Mouse (Mus musculus): ENCODE measurements at regions not wholly inside any gene's neighbourhood (a gene's known extent, or its start where the extent isn't known, plus 50 kb on each side); places are given as distances from the start of the nearest gene placed in this dataset.

- ATAC-seq (ENCODE audit: insufficient read depth, low FRiP score, low TSS enrichment) (no peak), DNase-seq (ENCODE audit: low spot score) (no peak)
- Histone ChIP-seq H3K36me3 (ENCODE audit: control insufficient read depth, insufficient read depth, low read length) (no peaks in the 10 kb centered on the region), H3K27me3 (ENCODE audit: control insufficient read depth, insufficient read depth, low read length) (no peaks in the 10 kb centered on the region), H3K4me2 (ENCODE audit: low read depth) (no peak overlapping the region), H3K9ac (ENCODE audit: low read length) (no peak overlapping the region), H3K4me1 (ENCODE audit: control insufficient read depth, insufficient read depth, low read length) (peaks cover 4% of the 10 kb centered on the region; the same call in 1 of the 2 replicates), H3K4me3 (ENCODE audit: low read depth, low read length) (no peak overlapping the region), H3K9me3 (ENCODE audit: control insufficient read depth, low read length) (no peaks in the 10 kb centered on the region), H3K27ac (ENCODE audit: low read depth, low read length) (no peak overlapping the region)
- 85% methylated on average over 10 of the region's 10 CpGs for WGBS
Observed at GRCm38 (mm10) chr12:54454606-54455005, 201.8 kb downstream of the Sptssa start.

DNA sequence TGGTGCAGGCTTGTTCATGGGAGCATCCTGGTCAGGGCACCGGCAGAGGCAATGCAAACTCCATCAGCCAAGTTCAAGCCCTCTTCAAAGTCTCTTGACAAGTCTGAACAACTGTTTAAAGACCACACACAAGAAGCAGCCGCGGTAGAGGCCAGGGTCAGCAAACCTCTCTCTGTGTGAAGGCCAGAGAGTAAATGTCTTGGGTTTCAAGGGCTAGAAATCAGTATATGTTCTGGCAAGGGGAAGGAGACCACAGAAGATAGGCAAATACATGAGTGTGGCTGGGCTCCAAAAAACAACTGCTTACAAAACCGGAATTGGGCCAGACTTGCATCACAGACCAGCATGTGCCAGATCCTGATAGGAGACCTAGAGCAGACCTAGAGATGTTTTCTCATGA, 203.0 kb downstream of the Sptssa start:
- Histone ChIP-seq H3K27ac (ENCODE audit: low read depth, low read length) (no peak overlapping the region), H3K4me3 (ENCODE audit: low read depth, low read length) (no peak overlapping the region), H3K9ac (ENCODE audit: low read length) (no peak overlapping the region), H3K36me3 (ENCODE audit: control insufficient read depth, insufficient read depth, low read length) (no peaks in the 10 kb centered on the region), H3K9me3 (ENCODE audit: control insufficient read depth, low read length) (no peaks in the 10 kb centered on the region), H3K4me2 (ENCODE audit: low read depth) (no peak overlapping the region), H3K4me1 (ENCODE audit: control insufficient read depth, insufficient read depth, low read length) (peaks cover 4% of the 10 kb centered on the region; the same call in 1 of the 2 replicates), H3K27me3 (ENCODE audit: control insufficient read depth, insufficient read depth, low read length) (no peaks in the 10 kb centered on the region)
- ATAC-seq (ENCODE audit: insufficient read depth, low FRiP score, low TSS enrichment) (no peak), DNase-seq (ENCODE audit: low spot score) (no peak)
- WGBS = 80% methylated on average over 4 of the region's 4 CpGs

DNA sequence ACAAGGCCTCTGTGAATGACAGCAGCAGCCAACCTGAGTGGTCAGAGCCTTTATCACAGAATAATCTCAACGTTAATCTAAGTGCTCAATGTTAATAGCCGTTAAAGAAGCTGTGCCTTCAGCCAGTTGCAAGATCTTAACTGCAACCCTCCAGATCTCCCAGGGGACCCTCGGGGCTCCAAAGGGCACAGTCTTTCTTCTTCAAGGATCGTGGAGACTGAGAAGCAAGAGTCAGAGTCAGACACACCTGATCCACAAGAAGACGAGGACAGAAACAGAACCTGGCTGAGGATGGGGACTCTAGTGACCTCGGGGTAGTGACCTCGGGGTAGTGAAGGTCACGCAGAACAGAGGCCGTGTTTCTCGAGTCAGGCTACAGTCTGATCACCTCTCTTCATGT, 206.0 kb downstream of the Sptssa start:
- H3K9me3 ChIP-seq (ENCODE audit: control insufficient read depth, low read length) = no peaks in the 10 kb centered on the region
- H3K9ac ChIP-seq (ENCODE audit: low read length) = no peak overlapping the region
- no peaks in the 10 kb centered on the region for H3K36me3 ChIP-seq (ENCODE audit: control insufficient read depth, insufficient read depth, low read length)
- H3K4me3 ChIP-seq (ENCODE audit: low read depth, low read length) = no peak overlapping the region
- peaks cover 4% of the 10 kb centered on the region; the same call in 1 of the 2 replicates for H3K4me1 ChIP-seq (ENCODE audit: control insufficient read depth, insufficient read depth, low read length)
- H3K27me3 ChIP-seq (ENCODE audit: control insufficient read depth, insufficient read depth, low read length) = no peaks in the 10 kb centered on the region
- 77% methylated on average over 10 of the region's 10 CpGs for WGBS
- no peak overlapping the region for H3K4me2 ChIP-seq (ENCODE audit: low read depth)
- ATAC-seq (ENCODE audit: insufficient read depth, low FRiP score, low TSS enrichment) (no peak), DNase-seq (ENCODE audit: low spot score) (no peak)
- H3K27ac ChIP-seq (ENCODE audit: low read depth, low read length) = no peak overlapping the region

DNA sequence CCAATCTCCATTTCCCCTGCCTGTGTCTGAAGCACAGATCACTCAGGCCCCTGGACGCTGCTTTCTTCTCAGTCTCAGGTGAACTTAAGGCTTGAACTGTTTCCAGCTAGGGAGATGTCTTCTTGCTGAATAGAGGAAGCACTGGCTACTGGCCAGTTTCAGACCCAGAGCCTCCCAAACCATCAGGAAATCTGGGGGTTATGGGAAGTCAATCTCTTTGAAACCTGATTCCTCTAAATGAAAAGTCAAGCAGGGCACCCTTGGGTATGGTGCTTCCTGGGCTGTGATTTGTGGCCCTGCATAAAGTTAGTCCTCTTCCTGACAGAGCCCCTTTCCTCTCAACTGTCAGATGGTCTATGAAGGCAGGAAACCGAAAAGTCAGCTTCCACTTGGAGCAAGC, 208.2 kb downstream of the Sptssa start:
- H3K4me2 ChIP-seq (ENCODE audit: low read depth) = no peak overlapping the region
- H3K27ac ChIP-seq (ENCODE audit: low read depth, low read length) = no peak overlapping the region
- H3K4me3 ChIP-seq (ENCODE audit: low read depth, low read length) = no peak overlapping the region
- no peaks in the 10 kb centered on the region for H3K9me3 ChIP-seq (ENCODE audit: control insufficient read depth, low read length)
- 36% methylated on average over 2 of the region's 2 CpGs for WGBS
- H3K36me3 ChIP-seq (ENCODE audit: control insufficient read depth, insufficient read depth, low read length) = no peaks in the 10 kb centered on the region
- H3K9ac ChIP-seq (ENCODE audit: low read length) = no peak overlapping the region
- DNase-seq (ENCODE audit: low spot score) (no peak), ATAC-seq (ENCODE audit: insufficient read depth, low FRiP score, low TSS enrichment) (no peak)
- no peaks in the 10 kb centered on the region for H3K27me3 ChIP-seq (ENCODE audit: control insufficient read depth, insufficient read depth, low read length)
- peaks cover 4% of the 10 kb centered on the region; the same call in 1 of the 2 replicates for H3K4me1 ChIP-seq (ENCODE audit: control insufficient read depth, insufficient read depth, low read length)

DNA sequence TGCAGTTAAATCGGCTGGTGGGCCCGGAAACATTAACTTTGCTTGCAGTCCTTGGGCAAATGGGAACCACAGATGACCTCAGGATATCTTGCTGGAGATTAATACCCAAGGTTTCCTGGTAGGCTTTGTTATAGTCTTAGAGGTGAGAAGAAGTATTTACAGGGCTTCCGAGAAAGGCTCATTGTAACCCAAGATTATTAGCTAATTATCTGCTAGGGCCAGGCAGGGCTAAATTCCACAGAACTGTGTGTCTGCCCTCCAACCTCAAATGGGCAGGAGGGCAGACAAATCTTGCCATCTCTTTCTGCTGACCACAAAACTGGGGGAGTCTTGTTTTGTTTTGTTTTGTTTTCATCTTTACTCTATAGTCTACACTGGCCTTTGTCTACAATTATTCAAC, 209.0 kb downstream of the Sptssa start:
- Histone ChIP-seq H3K36me3 (ENCODE audit: control insufficient read depth, insufficient read depth, low read length) (no peaks in the 10 kb centered on the region), H3K4me3 (ENCODE audit: low read depth, low read length) (no peak overlapping the region), H3K27ac (ENCODE audit: low read depth, low read length) (no peak overlapping the region), H3K9ac (ENCODE audit: low read length) (no peak overlapping the region), H3K4me1 (ENCODE audit: control insufficient read depth, insufficient read depth, low read length) (peaks cover 4% of the 10 kb centered on the region; the same call in 1 of the 2 replicates), H3K9me3 (ENCODE audit: control insufficient read depth, low read length) (no peaks in the 10 kb centered on the region), H3K4me2 (ENCODE audit: low read depth) (no peak overlapping the region), H3K27me3 (ENCODE audit: control insufficient read depth, insufficient read depth, low read length) (no peaks in the 10 kb centered on the region)
- DNase-seq (ENCODE audit: low spot score) (no peak), ATAC-seq (ENCODE audit: insufficient read depth, low FRiP score, low TSS enrichment) (no peak)
- 72% methylated on average over 3 of the region's 3 CpGs for WGBS

GRCm38 (mm10) chr12:54446356-54446755, 210.0 kb downstream of the Sptssa start:
- Histone ChIP-seq H3K27ac (ENCODE audit: low read depth, low read length) (no peak overlapping the region), H3K9me3 (ENCODE audit: control insufficient read depth, low read length) (no peaks in the 10 kb centered on the region), H3K4me3 (ENCODE audit: low read depth, low read length) (no peak overlapping the region), H3K27me3 (ENCODE audit: control insufficient read depth, insufficient read depth, low read length) (no peaks in the 10 kb centered on the region), H3K36me3 (ENCODE audit: control insufficient read depth, insufficient read depth, low read length) (no peaks in the 10 kb centered on the region), H3K9ac (ENCODE audit: low read length) (no peak overlapping the region), H3K4me1 (ENCODE audit: control insufficient read depth, insufficient read depth, low read length) (peaks cover 4% of the 10 kb centered on the region; the same call in 1 of the 2 replicates), H3K4me2 (ENCODE audit: low read depth) (no peak overlapping the region)
- no peak for DNase-seq (ENCODE audit: low spot score)
- 93% methylated on average over 7 of the region's 7 CpGs for WGBS
- ATAC-seq (ENCODE audit: insufficient read depth, low FRiP score, low TSS enrichment) = no peak

- H3K27me3 ChIP-seq (ENCODE audit: control insufficient read depth, insufficient read depth, low read length) = no peaks in the 10 kb centered on the region
- 54% methylated on average over 4 of the region's 4 CpGs for WGBS
- H3K4me3 ChIP-seq (ENCODE audit: low read depth, low read length) = no peak overlapping the region
- no peak overlapping the region for H3K4me2 ChIP-seq (ENCODE audit: low read depth)
- H3K4me1 ChIP-seq (ENCODE audit: control insufficient read depth, insufficient read depth, low read length) = no peaks in the 10 kb centered on the region
- no peaks in the 10 kb centered on the region for H3K36me3 ChIP-seq (ENCODE audit: control insufficient read depth, insufficient read depth, low read length)
- ATAC-seq (ENCODE audit: insufficient read depth, low FRiP score, low TSS enrichment) = no peak
- DNase-seq (ENCODE audit: low spot score) = no peak
- H3K27ac ChIP-seq (ENCODE audit: low read depth, low read length) = no peak overlapping the region
- no peaks in the 10 kb centered on the region for H3K9me3 ChIP-seq (ENCODE audit: control insufficient read depth, low read length)
- no peak overlapping the region for H3K9ac ChIP-seq (ENCODE audit: low read length)
Observed at GRCm38 (mm10) chr12:54444416-54444815, 212.0 kb downstream of the Sptssa start.

- Histone ChIP-seq H3K4me1 (ENCODE audit: control insufficient read depth, insufficient read depth, low read length) (no peaks in the 10 kb centered on the region), H3K36me3 (ENCODE audit: control insufficient read depth, insufficient read depth, low read length) (no peaks in the 10 kb centered on the region), H3K4me2 (ENCODE audit: low read depth) (no peak overlapping the region), H3K9me3 (ENCODE audit: control insufficient read depth, low read length) (no peaks in the 10 kb centered on the region), H3K9ac (ENCODE audit: low read length) (no peak overlapping the region), H3K4me3 (ENCODE audit: low read depth, low read length) (no peak overlapping the region), H3K27me3 (ENCODE audit: control insufficient read depth, insufficient read depth, low read length) (no peaks in the 10 kb centered on the region), H3K27ac (ENCODE audit: low read depth, low read length) (no peak overlapping the region)
- 81% methylated on average over 2 of the region's 2 CpGs for WGBS
- DNase-seq (ENCODE audit: low spot score) = no peak
- no peak for ATAC-seq (ENCODE audit: insufficient read depth, low FRiP score, low TSS enrichment)
Observed at GRCm38 (mm10) chr12:54443285-54443684, 213.1 kb downstream of the Sptssa start.

GRCm38 (mm10) chr12:54442408-54442807, 214.0 kb downstream of the Sptssa start:
- Histone ChIP-seq H3K9me3 (ENCODE audit: control insufficient read depth, low read length) (no peaks in the 10 kb centered on the region), H3K9ac (ENCODE audit: low read length) (no peak overlapping the region), H3K36me3 (ENCODE audit: control insufficient read depth, insufficient read depth, low read length) (no peaks in the 10 kb centered on the region), H3K4me1 (ENCODE audit: control insufficient read depth, insufficient read depth, low read length) (no peaks in the 10 kb centered on the region), H3K4me3 (ENCODE audit: low read depth, low read length) (no peak overlapping the region), H3K27ac (ENCODE audit: low read depth, low read length) (no peak overlapping the region), H3K4me2 (ENCODE audit: low read depth) (no peak overlapping the region), H3K27me3 (ENCODE audit: control insufficient read depth, insufficient read depth, low read length) (no peaks in the 10 kb centered on the region)
- DNase-seq (ENCODE audit: low spot score) = no peak
- WGBS = 78% methylated on average over 11 of the region's 11 CpGs
- ATAC-seq (ENCODE audit: insufficient read depth, low FRiP score, low TSS enrichment) = no peak
